Mouse (Mus musculus): ENCODE data around the gene Plch2.

DNA sequence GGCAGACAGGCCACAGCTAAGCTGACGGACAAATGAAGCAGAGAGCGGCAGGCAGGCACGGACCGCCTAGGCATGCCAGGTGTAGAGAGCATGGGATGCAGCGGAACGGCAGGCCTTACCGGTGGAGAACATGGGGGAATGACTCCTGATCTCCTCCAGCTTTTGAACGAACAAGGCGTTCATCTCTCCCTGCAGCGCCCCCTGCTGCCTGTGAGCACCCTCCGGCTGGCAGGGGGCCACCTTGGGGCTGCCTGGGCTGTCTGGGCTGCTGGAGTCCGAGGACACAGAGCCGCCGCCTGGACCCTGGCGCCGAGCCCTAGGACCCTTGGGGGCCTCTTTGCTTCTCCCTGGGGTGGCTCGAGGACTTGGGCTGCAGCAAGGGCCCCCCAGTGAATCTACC lies 70.5 kb downstream of the Plch2 start:
- TF ChIP-seq CTCF (IDR thresholded peaks at IDR 0.05; ENCODE audit: low read depth, low read length) (peak; percentile 74), POLR2A (IDR thresholded peaks at IDR 0.05; ENCODE audit: insufficient read depth, low read length) (no peak), EP300 (IDR thresholded peaks at IDR 0.05; ENCODE audit: insufficient read depth, low read depth, low read length) (0 out of 2 replicates have a peak, but pooled peaks have one; percentile 28)
